Mouse (Mus musculus) liver, postnatal 0 days (tissue): ENCODE measurements at regions not wholly inside any gene's neighbourhood (a gene's known extent, or its start where the extent isn't known, plus 50 kb on each side); places are given as distances from the start of the nearest gene placed in this dataset.

Experiments
- ATAC-seq: fragments of 200-750 bp; cut with Nextera tagmentation; 2 replicates; pipeline ENCODE4 v1.8.0; 2017; ENCODE audit warnings: mild to moderate bottlenecking, moderate library complexity
- DNase-seq: peaks from one replicate; pipeline ENCODE4 v3.0.0-alpha.2; 2016
- H3K27ac ChIP-seq: fragments of 300-500 bp; sonication (generic); 2 replicates; pipeline ENCODE4 v1.5.1; 2014; ENCODE audit warnings: antibody characterized with exemption, moderate library complexity, mild to moderate bottlenecking, low read depth
- H3K27me3 ChIP-seq: fragments of 300-500 bp; sonication (generic); 2 replicates; pipeline ENCODE4 v1.6.1; 2014; ENCODE audit warnings: low read length, control low read depth, mixed read lengths; ENCODE audit not compliant: insufficient read depth
- H3K36me3 ChIP-seq: fragments of 300-500 bp; sonication (generic); replicated peaks from 2 replicates; pipeline ENCODE4 v1.6.1; 2014; ENCODE audit warnings: mild to moderate bottlenecking, control low read depth, low read length, moderate library complexity, mixed read lengths; ENCODE audit not compliant: insufficient read depth
- H3K4me1 ChIP-seq: fragments of 300-500 bp; sonication (generic); 2 replicates; pipeline ENCODE4 v1.6.1; 2014; ENCODE audit warnings: antibody characterized with exemption, mild to moderate bottlenecking, control low read depth; ENCODE audit not compliant: insufficient read depth
- H3K4me2 ChIP-seq: fragments of 300-500 bp; sonication (generic); 2 replicates; pipeline ENCODE4 v1.6.1; 2014; ENCODE audit warnings: low read depth, mild to moderate bottlenecking, low read length, moderate library complexity, mixed read lengths
- H3K4me3 ChIP-seq: fragments of 300-500 bp; sonication (generic); 2 replicates; pipeline ENCODE4 v1.5.1; 2014; ENCODE audit warnings: low read depth, low read length
- H3K9ac ChIP-seq: fragments of 300-500 bp; sonication (generic); replicated peaks from 2 replicates; pipeline ENCODE4 v1.6.1; 2014; ENCODE audit warnings: mild to moderate bottlenecking, moderate library complexity
- H3K9me3 ChIP-seq: fragments of 300-500 bp; sonication (generic); 2 replicates; pipeline ENCODE4 v1.6.1; 2016; ENCODE audit warnings: mild to moderate bottlenecking, control low read depth, low read length, mixed read lengths
- CTCF ChIP-seq: sonication (generic); IDR thresholded peaks from 2 replicates; pipeline ENCODE4 v1.5.1; 2016; ENCODE audit warnings: antibody characterized with exemption, low read depth
- EP300 ChIP-seq: IDR thresholded peaks from 2 replicates; pipeline ENCODE4 v1.6.1; 2016; ENCODE audit warnings: antibody characterized with exemption, low read depth, mild to moderate bottlenecking
- WGBS: fragments of 180-500 bp; shearing (Covaris S2); extraction: QIAGEN DNeasy Blood & Tissue Kit; methylation state at CpG from one replicate; pipeline ENCODE4 v1.1.7; 2014; ENCODE audit not compliant: insufficient replicate concordance; 5-methylcytosine and 5-hydroxymethylcytosine counted together

DNA sequence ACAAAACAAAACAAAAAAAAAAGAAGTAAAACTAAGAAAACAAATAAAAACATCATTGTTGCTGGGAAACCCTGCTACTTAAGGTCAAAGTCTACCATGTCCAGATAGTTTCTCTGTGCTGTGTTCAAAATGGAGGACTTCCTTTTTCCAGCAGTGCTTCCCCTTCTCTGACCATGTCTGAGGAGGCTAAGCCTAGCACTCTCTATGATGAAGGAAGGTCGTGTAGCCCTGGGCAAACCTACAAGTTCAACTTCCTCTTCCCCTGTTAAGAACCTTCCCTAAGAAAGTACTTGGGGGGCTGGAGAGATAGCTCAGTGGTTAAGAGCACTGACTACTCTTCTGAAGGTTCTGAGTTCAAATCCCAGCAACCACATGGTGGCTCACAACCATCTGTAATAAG lies 57.3 kb upstream of the Glrp1 start:
- no peaks in the 10 kb centered on the region for H3K9me3 ChIP-seq
- no peaks in the 10 kb centered on the region for H3K4me1 ChIP-seq
- TF ChIP-seq EP300 (no peak), CTCF (no peak)
- no peaks in the 10 kb centered on the region for H3K36me3 ChIP-seq
- H3K4me2 ChIP-seq = no peak overlapping the region
- no peak overlapping the region for H3K9ac ChIP-seq
- H3K27ac ChIP-seq = 0 out of 2 replicates have a peak overlapping the region, but pooled peaks have one; percentile 22
- WGBS = 42% methylated on average over 1 of the region's 1 CpGs
- no peak for DNase-seq
- no peak overlapping the region for H3K4me3 ChIP-seq
- peak; percentile 62 for ATAC-seq
- no peaks in the 10 kb centered on the region for H3K27me3 ChIP-seq

DNA sequence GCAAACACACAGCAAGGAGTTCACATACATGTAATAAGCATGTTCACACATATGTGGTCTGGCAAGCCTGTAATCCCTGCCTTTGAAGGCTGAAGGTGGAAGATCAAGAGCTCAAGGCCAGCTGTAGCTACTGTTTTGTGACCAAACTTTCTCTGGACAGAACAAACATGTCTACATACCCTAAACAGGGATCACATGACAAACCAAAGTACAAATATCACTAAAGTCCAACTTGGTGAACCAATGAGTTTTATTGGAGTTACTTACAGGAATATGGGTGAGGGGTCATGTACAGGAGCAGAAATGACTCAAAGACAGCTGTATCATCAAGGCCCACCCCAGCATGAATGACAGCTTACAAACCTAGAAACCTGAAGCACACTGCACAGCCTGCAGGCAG lies 56.6 kb upstream of the Glrp1 start:
- Histone ChIP-seq H3K4me3 (no peak overlapping the region), H3K4me2 (no peak overlapping the region), H3K36me3 (no peaks in the 10 kb centered on the region), H3K4me1 (no peaks in the 10 kb centered on the region), H3K27me3 (no peaks in the 10 kb centered on the region), H3K9ac (no peak overlapping the region), H3K9me3 (no peaks in the 10 kb centered on the region), H3K27ac (peak overlapping the region; percentile 22; the same call in 1 of the 2 replicates)
- no peak for DNase-seq
- ATAC-seq = no peak
- TF ChIP-seq EP300 (no peak), CTCF (no peak)

DNA sequence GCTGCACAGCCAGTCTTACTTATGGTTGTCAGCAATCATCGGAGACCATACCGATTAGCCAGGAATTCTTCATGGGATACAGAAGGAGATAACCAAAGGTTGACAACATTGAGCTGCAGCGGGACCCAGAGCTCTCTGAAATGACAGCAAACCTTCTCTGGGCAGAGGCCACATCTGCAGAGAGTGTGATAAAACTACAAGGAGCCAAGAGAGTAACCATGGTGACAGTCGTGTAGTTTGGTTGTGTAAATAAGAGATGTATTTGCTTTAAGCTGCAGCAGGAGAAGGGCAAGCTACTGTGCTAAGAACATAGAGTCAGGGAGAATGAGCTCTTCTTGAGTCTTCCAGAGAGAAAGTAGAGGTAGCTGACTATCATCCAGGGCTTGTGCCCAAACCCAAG lies 55.0 kb upstream of the Glrp1 start:
- 43% methylated on average over 4 of the region's 4 CpGs for WGBS
- H3K4me2 ChIP-seq = no peak overlapping the region
- ATAC-seq = no peak
- TF ChIP-seq EP300 (no peak), CTCF (no peak)
- DNase-seq = no peak
- H3K4me3 ChIP-seq = no peak overlapping the region
- no peaks in the 10 kb centered on the region for H3K4me1 ChIP-seq
- H3K36me3 ChIP-seq = no peaks in the 10 kb centered on the region
- no peaks in the 10 kb centered on the region for H3K9me3 ChIP-seq
- no peak overlapping the region for H3K27ac ChIP-seq
- H3K27me3 ChIP-seq = no peaks in the 10 kb centered on the region
- H3K9ac ChIP-seq = no peak overlapping the region

DNA sequence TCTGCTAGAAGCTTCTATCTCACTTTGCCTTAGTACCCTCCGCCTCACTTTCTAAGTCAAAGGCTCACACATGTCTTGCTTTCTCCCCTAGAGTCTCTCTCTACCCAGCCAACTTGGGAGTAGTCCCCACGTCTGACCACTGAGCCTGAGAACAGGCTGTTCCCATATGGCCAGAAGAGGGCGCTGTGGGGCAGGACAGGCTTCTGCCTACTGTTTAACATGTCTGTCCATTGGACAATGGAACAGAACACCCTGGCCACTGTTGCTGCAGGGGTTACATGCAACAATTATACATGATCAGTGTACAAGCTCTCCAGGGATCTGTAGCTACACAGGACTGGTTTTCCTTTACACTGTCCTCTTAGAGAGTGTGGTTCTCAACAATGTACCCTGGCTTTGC lies 52.5 kb upstream of the Glrp1 start:
- ATAC-seq (peak; percentile 61), DNase-seq (peak; percentile 87)
- Histone ChIP-seq H3K4me3 (no peak overlapping the region), H3K9me3 (0 out of 2 replicates have a peak, but pooled peaks cover 2% of the 10 kb centered on the region), H3K4me2 (no peak overlapping the region), H3K36me3 (no peaks in the 10 kb centered on the region), H3K27me3 (no peaks in the 10 kb centered on the region), H3K4me1 (no peaks in the 10 kb centered on the region), H3K27ac (no peak overlapping the region), H3K9ac (no peak overlapping the region)
- 28% methylated on average over 3 of the region's 3 CpGs for WGBS
- TF ChIP-seq EP300 (no peak), CTCF (peak; percentile 96)

DNA sequence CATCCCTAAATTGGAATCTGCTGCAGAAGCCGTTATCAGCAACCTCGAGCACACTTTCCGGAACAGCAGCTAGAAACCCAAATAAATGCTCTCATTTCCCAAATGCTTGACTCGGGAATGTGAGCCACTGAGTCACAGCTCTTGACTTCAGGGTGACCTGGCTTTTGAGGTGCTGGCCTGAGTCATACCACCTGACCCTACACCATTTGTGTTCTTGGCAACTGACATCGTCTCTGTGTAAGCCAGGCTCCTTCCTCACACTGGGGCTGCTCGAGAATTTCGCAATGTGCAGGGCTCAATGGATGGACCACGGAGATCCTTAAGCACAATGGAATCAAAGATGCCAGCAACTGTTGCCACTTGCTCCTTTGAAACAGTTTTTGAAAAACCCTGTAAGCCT lies 50.9 kb upstream of the Glrp1 start:
- Histone ChIP-seq H3K4me1 (no peaks in the 10 kb centered on the region), H3K27ac (no peak overlapping the region), H3K4me3 (no peak overlapping the region), H3K9me3 (0 out of 2 replicates have a peak, but pooled peaks cover 2% of the 10 kb centered on the region), H3K4me2 (no peak overlapping the region), H3K9ac (no peak overlapping the region), H3K27me3 (no peaks in the 10 kb centered on the region), H3K36me3 (no peaks in the 10 kb centered on the region)
- no peak for ATAC-seq
- no peak for DNase-seq
- TF ChIP-seq EP300 (no peak), CTCF (no peak)
- 48% methylated on average over 8 of the region's 8 CpGs for WGBS
